Mouse (Mus musculus) cerebellum, adult 8-10 months (tissue): Measurements from ENCODE around the gene Rara.
"Not testable (repeated sequence)": the region's sequence is repeated elsewhere in the genome, so short reads cannot be mapped to it uniquely, and the experiment has no call there.

Experiments used
- DNase-seq: peaks from one replicate; pipeline ENCODE4 v3.0.0; 2022

Rara gene

DNA sequence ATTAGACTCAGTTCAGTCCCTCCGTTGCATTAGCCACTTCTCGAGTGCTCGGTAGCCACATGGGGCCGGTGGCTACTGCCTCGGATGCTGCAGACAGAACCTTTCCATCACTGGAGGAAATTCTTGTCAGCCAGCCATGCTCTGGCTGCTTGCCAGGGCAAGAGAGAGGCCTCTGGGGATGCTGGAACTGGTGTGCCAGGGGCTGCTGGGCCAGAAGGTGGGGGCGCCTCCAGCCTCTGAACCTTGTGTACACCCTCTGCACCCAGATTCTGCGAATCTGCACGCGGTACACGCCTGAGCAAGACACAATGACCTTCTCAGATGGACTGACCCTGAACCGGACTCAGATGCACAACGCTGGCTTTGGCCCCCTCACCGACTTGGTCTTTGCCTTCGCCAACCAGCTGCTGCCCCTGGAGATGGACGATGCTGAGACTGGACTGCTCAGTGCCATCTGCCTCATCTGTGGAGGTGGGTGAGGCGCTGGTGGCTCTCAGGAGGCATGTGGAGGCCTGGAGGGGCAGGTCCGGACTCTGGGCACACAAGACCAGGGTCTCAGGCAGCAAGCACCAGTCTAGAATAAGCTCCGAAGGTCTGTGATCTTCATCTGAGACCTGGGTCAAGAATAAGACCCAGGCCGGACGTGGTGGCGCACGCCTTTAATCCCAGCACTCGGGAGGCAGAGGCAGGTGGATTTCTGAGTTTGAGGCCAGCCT is 43.9 kb downstream of the Rara start:
- DNase-seq: peak; percentile 72

DNA sequence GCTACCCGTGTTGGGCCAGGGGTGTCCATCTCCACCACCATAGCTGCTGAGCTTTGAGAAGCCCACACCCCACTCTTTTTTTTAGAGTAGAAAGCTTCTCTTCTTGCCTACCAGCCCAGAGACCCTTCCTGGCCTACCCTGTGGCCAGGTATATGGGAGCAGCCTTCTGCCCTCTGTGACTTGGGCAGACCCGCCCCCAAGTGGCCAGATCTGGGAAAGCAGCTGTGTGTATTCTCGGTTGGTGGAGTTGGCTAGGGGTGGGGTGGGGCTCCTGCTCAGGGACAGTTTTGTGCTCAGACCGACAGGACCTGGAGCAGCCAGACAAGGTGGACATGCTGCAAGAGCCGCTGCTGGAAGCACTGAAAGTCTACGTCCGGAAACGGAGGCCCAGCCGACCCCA is 44.6 kb downstream of the Rara start:
- DNase-seq: peak; percentile 92

DNA sequence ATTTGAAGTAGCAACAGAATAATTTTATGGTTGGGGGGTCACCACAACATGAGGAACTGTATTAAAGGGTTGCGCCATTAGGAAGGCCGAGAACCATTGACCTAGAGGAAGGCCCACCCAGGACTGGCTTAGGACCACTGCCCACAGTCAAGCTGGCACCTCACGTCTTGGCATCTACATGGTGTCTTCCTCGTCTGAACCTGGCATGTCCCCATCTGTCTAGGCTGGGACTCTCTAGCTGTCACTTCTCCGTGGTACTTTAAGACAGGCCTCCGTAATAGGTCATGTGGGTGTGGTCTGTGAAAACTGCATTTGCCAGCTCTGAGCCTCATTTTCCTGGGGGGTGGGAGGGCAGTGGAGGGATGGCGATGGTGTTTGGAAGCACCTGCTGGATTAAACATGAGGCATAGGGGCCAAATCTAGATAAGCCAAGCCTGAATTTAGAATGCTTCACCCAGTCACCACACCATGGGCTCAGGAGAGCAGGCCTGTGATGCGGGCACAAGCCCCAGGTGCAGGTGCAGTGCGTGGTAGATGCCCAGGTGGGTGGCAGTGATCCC is 45.3 kb downstream of the Rara start:
- DNase-seq: peak; percentile 28

DNA sequence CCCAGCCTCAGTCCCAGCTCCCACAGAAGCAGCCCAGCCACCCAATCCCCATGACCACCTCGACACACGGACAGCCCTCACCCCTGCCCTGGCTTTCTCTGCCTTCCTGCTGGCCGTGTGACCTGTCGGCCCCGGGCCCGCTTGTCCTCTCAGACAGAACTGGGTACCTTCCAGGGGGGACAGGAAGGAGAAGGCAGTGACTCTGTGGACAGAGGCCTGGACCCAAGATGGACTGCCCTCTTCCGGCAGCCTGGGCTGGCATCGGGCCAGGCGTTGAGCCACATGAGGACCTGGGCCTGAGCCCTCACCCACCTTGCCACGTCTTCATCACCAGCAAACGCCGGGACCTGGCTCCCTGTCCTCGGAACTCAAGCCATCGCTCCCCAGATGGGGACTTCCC is 46.0 kb downstream of the Rara start:
- DNase-seq: peak; percentile 31

DNA sequence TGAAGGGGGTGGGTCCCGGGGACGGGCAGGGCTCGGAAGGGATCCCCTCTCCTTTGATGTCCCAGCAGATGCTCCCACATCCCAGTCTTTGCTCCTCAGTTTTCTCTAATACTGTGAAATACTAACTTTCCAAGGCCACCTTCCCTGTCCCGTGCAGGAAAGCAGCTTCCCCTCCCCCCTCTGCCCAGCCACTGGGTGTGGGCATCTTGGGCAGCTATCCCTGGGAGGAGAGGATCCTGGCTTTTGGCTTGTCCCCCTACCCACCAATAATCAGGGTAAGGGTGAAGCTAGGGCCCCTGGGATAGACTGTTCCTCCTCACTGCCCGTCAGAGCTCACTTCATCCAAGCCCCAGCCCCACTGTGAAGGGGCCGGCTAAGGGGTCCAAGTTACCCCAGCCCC is 46.6 kb downstream of the Rara start:
- no peak for DNase-seq

DNA sequence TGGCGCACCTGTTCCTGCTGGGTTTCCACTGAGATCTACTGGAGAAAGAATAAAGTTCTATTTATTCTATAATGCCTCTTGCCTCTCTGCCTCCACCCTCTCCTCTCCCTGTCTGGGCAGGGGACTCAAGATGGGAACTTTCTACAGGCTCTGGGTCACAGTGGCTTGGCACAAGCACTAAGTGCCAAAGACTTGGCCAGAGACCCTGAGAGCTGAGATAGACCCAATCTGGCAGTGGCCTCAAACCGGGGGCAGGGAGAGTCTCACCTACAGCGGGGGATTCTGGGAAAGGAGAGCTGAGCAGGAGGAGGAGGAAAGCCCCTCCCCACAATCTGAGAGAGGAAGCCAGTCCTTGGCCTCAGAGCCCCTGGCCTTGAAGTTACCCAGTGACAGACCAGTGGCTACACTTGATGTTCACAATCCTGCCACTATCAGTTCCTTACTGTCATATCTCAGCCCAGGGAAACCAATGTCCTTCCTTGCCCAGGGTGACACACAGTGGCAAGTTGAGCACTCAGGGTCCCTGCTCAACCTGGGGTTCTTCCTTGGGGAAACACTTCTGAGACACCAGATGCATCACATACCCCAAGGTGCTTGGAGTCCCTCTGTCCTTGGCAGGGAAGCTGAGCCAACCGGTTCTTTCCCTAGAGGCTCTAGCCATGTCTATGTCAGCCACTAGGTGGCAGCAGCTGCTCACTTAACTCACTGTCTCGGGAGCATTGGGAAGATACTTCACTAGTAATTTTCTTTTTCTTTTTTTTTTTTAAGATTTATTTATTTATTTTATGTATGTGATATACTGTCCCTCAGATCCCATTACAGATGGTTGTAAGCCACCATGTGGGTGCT is 47.5 kb downstream of the Rara start:
- peak; percentile 78 for DNase-seq

DNA sequence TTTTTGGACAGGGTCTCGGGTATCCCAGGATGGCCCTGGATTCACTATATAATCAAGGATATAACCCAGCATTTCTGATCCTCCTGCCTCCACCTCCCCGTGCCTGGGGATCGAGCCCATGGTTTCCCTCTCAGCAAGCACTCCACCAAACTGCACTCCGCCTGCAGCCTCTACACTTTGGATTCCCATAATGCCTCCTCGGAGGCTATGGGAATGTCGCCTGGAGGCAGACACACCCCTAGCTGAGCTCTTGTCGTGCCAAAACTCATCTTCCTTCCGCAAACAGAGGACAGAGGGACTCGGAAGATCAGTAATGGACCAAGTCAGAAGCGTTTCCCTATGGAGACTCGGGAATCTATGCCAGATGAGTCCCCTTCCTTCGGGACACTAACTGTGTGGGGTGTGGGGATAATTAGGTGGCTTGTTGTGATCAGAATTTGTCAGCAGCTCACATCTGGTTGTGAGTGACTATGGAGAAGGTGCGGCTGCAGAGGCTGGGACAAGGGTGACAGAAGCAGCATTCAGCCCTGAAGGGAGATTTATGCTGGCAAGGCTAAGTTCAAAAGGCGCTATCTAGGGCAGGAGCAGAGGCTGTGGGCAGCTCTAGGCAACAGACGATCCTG is 51.0 kb downstream of the Rara start:
- DNase-seq: no peak

DNA sequence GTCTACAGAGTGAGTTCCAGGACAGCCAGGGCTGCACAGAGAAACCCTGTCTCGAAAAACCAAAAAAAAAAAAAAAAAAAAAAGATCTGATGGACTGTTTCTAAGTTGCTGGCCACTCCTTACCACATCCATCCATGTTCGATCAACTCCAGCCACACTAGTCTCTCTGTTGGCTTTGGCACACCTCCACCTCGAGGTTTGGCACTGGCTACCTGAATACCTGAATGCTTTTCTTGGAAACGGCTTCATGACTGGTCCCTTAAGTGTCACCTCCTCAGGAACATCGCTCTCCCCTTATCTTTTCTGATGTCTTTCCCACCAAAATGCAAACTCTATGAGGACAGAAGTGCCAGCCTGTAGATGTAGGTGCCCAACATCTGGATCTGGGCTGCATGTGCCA is 51.7 kb downstream of the Rara start:
- no peak for DNase-seq

DNA sequence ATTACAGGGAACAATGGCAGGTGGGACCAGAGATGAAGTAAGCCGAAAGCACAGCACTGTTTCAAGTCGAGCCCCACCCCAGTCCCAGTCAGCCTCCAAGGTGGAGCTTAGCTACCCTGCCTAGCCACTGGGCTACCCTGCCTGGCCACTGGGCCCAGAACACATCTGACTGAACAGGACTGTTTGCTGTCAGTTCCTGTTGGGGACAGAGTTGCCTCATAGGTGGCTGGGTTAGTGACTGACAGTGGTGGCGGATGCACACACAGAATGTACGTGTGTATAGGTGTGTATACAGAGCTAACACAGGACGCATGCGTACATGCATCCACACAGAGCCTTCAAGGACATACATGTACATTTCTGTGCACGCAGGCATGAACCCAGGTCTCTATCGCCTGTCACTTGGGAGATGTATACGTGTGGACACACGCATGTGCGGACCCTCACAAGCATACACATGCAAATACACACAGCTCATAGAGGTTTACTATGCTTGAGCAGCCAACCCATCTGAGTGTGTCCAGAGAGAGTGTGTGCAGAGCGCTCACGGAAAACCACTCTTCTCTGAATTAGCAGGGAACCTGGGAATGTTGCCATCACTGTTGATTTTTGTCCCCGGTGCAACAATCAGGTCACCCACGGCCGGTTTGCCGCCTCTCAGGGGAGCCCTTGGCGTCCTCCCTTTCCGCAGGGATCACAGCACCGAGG is 53.8 kb downstream of the Rara start:
- no peak for DNase-seq

DNA sequence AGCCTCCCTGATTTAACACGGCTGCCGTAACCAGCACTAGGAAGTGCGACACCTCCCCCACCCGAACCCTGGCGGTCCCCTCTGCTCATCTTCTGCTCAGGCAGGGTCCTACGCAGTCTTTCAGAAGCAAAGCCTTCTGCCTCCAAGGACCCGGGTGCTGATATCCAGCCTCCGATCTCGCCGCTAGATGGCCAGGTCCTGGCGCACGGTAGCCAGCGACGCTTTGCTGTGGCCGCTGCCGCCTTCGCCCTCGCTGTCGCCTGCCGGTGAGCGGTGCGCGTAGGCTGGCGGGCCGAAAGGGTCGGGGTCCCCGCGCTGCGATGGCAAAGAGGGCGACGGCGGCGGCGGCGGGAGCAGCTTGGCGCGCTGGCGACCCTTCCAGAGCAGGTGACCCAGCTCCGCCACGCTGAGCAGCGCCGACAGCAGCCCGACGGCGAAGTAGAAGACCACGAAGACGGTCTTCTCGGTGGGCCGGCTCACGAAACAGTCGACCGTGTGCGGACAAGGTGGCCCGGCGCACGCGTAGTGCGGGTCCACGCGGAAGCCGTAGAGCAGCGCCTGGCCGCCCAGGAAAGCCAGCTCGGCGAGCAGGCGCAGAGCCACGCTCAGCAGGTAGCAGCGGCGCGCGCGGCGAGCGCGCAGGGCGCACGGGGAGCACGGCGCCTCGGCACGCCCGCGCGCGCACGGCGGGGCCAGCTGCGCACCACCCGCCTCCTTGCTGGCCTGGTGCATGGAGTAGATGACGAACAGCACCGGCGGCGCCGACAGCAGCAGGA is 54.6 kb downstream of the Rara start:
- DNase-seq: peak; percentile 75

DNA sequence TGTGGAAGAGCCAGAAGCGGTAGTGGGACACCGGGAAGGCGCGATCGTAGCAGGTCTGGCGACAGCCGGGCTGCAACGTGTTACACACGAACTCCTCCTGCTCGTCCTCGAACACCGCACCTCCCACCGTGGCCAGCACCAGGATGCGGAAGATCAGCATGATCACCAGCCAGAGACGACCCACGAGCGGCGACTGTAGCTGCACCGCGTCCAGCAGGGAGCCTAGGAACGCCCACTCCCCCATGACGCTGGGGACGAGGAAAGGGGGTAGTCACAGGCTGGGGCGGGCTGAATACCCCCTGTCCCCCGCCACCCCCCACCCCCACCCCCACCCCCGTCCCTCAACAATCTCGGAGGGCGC is 55.1 kb downstream of the Rara start, which contains the start of gene Gjd3:
Gene Gjd3, minus strand, starts transcription at position 244 of the 361 bp plus-strand sequence.
- DNase-seq: no peak

DNA sequence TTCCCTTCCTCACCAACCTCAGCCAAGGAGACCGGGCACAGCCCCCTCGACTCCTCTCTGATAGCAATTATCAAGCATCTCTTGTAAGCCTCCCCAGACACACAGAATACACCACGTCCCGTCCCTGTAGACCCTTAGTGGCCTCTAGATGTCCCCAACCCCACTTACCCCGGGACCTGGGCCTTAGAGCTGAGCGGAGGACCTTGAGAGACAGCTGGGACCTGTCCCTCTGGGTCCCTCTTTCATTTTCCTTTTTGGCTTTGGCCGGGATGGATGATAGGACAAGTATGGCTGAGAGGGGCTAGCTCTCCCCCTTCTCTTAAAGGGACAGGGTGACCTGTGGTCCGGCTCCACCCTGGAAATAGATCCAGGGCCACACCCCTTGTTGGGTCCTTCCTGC is 55.9 kb downstream of the Rara start:
- peak; percentile 9 for DNase-seq

DNA sequence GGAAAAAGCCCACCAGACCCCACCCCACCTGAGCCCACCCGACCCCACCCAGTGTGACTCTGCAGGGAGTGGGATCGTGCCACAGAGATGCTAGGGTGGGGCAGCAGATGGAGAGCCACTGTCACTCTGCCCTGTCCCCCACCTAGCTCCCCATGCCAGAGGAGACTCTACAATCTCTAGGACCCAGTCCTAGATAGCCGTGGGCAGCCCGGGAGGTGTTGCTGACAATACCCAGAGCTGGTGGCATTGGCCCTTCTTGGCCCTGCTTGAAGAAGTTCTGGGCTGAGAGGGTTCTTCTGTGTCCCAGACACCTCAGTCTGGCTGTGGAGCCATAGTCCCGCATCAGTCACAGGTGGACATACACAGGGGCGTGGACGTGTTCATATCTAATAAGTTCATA is 57.9 kb downstream of the Rara start:
- DNase-seq: peak; percentile 2

DNA sequence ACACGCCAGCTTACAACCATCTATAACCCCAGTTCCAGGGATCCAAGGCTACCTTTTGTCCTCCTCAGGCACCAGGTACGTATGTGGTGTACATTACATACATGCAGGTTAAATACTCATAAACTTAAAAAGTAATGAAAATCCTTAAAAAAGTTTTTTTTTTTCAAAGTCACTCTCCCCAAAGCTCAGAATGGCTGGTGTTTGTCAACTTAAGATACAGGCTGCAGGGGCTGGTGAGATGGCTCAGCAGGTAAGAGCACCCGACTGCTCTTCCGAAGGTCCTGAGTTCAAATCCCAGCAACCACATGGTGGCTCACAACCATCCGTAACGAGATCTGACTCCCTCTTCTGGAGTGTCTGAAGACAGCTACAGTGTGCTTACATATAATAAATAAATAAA is 60.6 kb downstream of the Rara start:
- DNase-seq: not testable (repeated sequence)

DNA sequence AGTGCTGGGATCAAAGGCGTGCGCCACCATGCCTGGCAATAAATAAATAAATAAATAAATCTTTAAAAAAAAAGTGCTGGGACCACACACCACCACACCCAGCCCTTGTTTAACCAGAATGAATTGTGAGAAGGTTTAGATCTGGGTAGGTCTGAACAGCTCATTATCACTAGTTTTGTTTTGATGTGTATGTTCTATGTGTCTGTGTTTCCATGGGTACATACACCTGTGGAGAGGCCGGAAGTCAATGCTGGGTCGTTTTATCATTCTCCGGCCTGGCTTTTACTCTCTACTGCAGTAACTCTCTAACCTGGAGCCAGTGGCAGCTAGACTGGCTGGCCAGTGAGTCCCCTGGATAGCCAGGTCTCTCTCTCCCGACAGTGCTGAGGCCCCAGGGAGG is 63.2 kb downstream of the Rara start:
- DNase-seq: no peak

DNA sequence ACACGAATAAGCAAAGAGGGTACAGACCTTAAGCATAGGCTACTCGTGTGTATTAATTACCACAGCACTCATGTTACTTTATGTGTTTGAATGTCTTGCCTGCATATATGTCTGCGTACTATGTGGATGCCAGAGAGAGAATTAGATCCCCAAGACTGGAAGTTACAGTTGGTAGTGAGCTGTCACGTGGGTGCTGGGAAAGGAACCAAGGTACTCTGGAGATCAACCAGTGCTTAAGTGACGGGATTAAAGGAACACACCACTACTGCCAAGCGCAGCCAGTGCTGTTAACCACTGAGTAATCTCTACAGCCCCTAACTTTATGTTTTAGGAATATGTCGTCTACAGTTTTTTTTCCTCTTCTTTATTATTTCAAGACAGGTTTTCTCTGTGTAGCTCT is 68.4 kb downstream of the Rara start:
- no peak for DNase-seq

DNA sequence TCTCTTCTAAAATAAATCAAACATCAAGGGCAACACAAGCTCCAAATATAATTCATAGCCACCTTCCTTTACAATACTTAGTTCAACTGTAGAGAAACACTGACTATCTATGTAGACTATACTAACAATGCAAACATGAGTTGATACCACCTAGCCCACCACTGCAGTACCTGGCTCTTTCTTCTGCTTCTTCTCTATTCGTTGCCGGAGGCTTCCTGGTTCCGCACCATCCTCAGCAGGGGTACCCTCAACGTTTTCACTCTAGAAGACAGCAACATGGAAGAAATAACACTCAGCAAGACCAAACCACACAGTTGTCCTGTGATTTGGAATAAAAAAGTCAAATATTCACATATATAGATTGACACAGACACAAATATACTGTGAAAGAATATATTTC is 70.0 kb downstream of the Rara start:
- DNase-seq: no peak

DNA sequence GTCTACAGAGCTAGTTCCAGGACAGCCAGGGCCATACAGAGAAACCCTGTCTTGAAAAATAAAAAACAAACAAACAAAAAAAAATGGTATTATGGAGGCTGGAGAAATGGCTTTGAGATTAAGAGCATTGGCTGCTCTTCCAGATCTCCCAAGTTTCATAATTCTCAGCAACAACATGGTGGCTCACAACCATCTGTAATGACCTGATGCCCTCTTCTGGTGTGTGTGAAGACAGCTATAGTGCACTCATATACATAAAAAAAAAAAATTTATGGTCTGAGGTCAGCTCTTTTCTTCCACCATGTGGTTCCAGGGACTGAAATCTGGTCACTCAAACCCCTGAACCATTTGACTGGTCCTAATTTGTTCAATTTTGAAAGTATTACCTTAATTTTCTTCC is 71.2 kb downstream of the Rara start:
- no peak for DNase-seq

DNA sequence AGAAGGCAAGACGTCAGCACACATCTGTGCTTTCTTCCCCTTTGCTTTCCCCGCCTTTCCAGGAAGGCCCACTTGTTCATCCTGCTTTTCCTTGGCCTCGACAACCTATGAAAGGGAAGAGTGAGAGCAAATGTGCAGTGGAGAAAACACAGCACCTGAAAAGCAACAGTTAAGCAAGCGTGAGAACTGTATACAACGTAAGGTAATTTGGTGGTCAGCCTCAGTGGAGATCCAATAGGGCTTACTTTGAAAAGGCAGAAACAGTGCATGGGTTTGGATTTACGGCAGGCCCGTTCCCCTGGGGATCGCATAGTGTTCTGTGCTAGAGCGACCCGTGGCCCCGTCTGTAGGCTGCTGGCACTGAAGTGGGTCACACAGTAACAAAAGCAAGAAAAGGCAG is 71.6 kb downstream of the Rara start:
- no peak for DNase-seq

DNA sequence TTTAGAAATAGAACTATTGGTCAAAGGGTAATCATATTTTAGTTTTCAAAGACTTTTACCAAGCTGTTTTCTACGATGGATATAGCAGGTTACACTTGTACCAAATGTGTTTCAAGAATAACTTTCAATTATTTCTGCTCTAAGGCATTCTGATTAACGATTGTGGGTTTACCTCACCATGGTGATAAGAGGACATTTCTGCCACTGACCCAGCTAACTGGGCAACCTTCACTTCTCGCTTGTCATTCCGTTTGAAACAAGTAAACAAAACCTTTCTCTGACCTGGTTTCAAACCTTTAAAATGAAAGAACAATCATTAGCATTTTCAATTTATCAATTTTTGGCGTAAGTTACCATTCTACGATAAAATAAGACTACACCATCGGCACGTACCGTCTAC is 79.2 kb downstream of the Rara start:
- no peak for DNase-seq

DNA sequence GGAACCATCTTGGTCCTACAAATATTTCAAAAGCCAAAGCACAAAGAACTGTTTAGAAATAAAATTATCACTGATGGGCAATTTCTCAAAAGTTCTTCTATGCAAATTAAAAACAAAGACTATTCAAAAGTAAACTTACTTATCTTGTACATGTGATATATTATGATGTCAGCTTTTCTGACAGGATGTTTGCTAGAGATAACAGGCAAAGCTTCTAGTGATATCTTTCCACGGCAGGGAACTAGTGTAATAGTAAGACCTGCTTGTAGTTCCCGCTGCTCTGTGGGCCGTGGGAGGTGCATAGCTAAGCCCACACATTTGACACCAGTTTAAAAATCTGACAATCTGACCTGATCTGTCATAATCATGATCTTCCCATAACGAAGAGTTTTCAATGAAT is 82.5 kb downstream of the Rara start:
- DNase-seq: no peak

DNA sequence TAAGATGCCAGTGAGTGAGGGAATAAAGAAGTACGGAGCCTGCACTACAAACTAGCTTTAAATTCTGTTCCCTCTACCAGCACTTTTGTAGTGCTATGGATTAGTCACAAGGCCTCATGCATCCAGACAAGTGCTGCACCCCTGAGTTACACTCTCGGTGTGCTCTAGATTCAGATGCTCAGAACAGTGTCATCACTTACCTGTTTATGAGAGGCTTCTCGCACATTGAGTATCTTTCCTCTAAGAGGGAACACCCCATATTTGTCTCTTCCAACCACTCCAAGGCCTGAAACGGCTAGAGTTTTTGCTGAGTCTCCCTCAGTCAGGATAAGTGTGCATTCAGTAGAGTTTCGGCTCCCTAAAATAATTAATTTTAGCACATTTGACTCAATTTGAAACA is 83.1 kb downstream of the Rara start:
- no peak for DNase-seq
